ENCODE assay signal across 12 mouse cellular contexts in the genomic region with DNA sequence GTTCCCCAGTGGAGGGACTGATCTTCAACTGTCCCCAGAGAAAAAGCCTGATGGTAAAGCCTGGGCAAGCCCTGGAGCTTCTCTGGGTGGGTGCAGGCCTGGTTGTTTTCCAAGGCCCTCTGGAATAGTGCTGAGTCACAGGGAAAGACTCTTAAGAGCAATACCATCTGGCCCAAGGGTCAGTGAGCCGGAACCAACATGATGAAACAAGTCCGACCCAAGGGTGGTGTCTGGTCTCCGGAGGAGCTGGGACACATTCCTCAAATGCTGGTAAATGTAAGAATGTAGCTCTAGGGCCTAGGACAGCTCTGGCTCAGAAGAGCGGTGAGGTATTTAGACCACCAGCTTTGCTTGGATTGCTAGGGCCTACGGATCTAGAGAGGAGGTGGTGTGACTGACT. TPM values are rescaled to one million over a fixed set of nuclear protein-coding genes. Genes with fewer than 3 reads are reported as not detected.
DNase-seq lines count a peak whose midpoint lies in the region; ATAC-seq and TF ChIP-seq lines count a peak whose summit lies in the region.
"Had no signal": no experiment of that assay in that cellular context is flagged by ENCODE, and none has a peak within 500 bp of the region (broad histone marks: within the 10 kb centered on the region; RNA-seq: fewer than 3 reads in every experiment).

No protein-coding gene starts in this region.

- TF ChIP-seq CTCF in liver, postnatal 0 days (IDR thresholded peaks at IDR 0.05; ENCODE audit: low read depth) = no peak
- TF ChIP-seq CTCF in stomach, postnatal 0 days (IDR thresholded peaks at IDR 0.05; ENCODE audit: low read depth) = no peak

- ATAC-seq in liver, embryonic 11.5 days (replicated peaks; ENCODE audit: low FRiP score) = no peak
- no peak for ATAC-seq in liver, postnatal 0 days
- no peak for ATAC-seq in stomach, postnatal 0 days (ENCODE audit: low FRiP score, low TSS enrichment)

- H3K36me3 ChIP-seq in liver, embryonic 11.5 days (ENCODE audit: control insufficient read depth, insufficient read depth, low read length) = no peaks in the 10 kb centered on the region
- no peaks in the 10 kb centered on the region for H3K36me3 ChIP-seq in liver, postnatal 0 days (replicated peaks; ENCODE audit: insufficient read depth, low read length)
- H3K36me3 ChIP-seq in stomach, postnatal 0 days (ENCODE audit: control insufficient read depth, insufficient read depth, low read length) = no peaks in the 10 kb centered on the region

- no peaks in the 10 kb centered on the region for H3K4me1 ChIP-seq in liver, embryonic 11.5 days (replicated peaks; ENCODE audit: control insufficient read depth, insufficient read depth, low read length)
- no peaks in the 10 kb centered on the region for H3K4me1 ChIP-seq in liver, postnatal 0 days (ENCODE audit: insufficient read depth)
- H3K4me1 ChIP-seq in stomach, postnatal 0 days (replicated peaks; ENCODE audit: control insufficient read depth, insufficient read depth) = 0 out of 2 replicates have a peak, but pooled peaks cover 3% of the 10 kb centered on the region

- H3K9ac ChIP-seq in liver, embryonic 11.5 days (ENCODE audit: low read depth, low read length) = no peak overlapping the region
- H3K9ac ChIP-seq in liver, postnatal 0 days (replicated peaks) = no peak overlapping the region
- no peak overlapping the region for H3K9ac ChIP-seq in stomach, postnatal 0 days (ENCODE audit: low read length)

- H3K4me2 ChIP-seq in liver, embryonic 11.5 days = no peak overlapping the region
- no peak overlapping the region for H3K4me2 ChIP-seq in liver, postnatal 0 days (ENCODE audit: low read depth, low read length)
- no peak overlapping the region for H3K4me2 ChIP-seq in stomach, postnatal 0 days (replicated peaks; ENCODE audit: low read depth)

- TF ChIP-seq EP300 in liver, postnatal 0 days (IDR thresholded peaks at IDR 0.05; ENCODE audit: low read depth) = no peak
- TF ChIP-seq EP300 in stomach, postnatal 0 days (optimal IDR thresholded peaks at IDR 0.05) = no peak

- no peaks in the 10 kb centered on the region for H3K9me3 ChIP-seq in liver, embryonic 11.5 days (ENCODE audit: control insufficient read depth, low read length)
- H3K9me3 ChIP-seq in liver, postnatal 0 days (ENCODE audit: low read length) = no peaks in the 10 kb centered on the region
- H3K9me3 ChIP-seq in stomach, postnatal 0 days (ENCODE audit: control insufficient read depth, low read length) = no peaks in the 10 kb centered on the region

- H3K4me3 ChIP-seq in liver, embryonic 11.5 days (ENCODE audit: low read depth, low read length) = no peak overlapping the region
- no peak overlapping the region for H3K4me3 ChIP-seq in liver, postnatal 0 days (ENCODE audit: low read depth, low read length)
- H3K4me3 ChIP-seq in stomach, postnatal 0 days (ENCODE audit: low read depth, low read length) = no peak overlapping the region

- H3K27ac ChIP-seq in liver, embryonic 11.5 days (ENCODE audit: low read depth, low read length) = no peak overlapping the region
- H3K27ac ChIP-seq in liver, postnatal 0 days (ENCODE audit: low read depth) = no peak overlapping the region
- no peak overlapping the region for H3K27ac ChIP-seq in stomach, postnatal 0 days (replicated peaks)
- H3K27ac ChIP-seq: macrophage had no signal

- 89% methylated on average over 5 of the region's 5 CpGs for WGBS in liver, embryonic 11.5 days
- 74% methylated on average over 5 of the region's 5 CpGs for WGBS in liver, postnatal 0 days (ENCODE audit: insufficient replicate concordance)
- WGBS in stomach, postnatal 0 days = 58% methylated on average over 5 of the region's 5 CpGs

- H3K27me3 ChIP-seq in liver, embryonic 11.5 days (replicated peaks; ENCODE audit: control insufficient read depth, insufficient read depth, low read length) = no peaks in the 10 kb centered on the region
- H3K27me3 ChIP-seq in liver, postnatal 0 days (ENCODE audit: insufficient read depth, low read length) = no peaks in the 10 kb centered on the region
- no peaks in the 10 kb centered on the region for H3K27me3 ChIP-seq in stomach, postnatal 0 days (ENCODE audit: control insufficient read depth, insufficient read depth, low read length)

- DNase-seq in liver, embryonic 11.5 days (ENCODE audit: low spot score) = peak; percentile 5
- DNase-seq in liver, postnatal 0 days = no peak
- DNase-seq in R1 (ENCODE audit: low read depth, low spot score) = peak; percentile 59
- peak; percentile 35 to 60 for DNase-seq in kidney, adult 8-10 months
- DNase-seq in lung, postnatal 4 days = peak; percentile 17 to 64
- no peak for DNase-seq in left cerebral cortex, adult 18-20 months (ENCODE audit: low spot score in 2 of 2)
- no peak for DNase-seq in thymus, postnatal 14 days
- no peak for DNase-seq in stomach, postnatal 0 days (ENCODE audit: low spot score)
- DNase-seq: cerebellum, postnatal 25 days; right cerebral cortex, postnatal 14 days; thymus, adult 18-20 months had no signal

RNA-seq across cellular contexts. Expression of a gene that starts 35.9 kb away (rescaled TPM):
- polyA plus RNA-seq in liver, embryonic 11.5 days (2014; fragmentation: Nextera tagmentation; extraction: Ambion mirVana) = 48.8 and 54.3 TPM in 2 replicates
- polyA plus RNA-seq in liver, postnatal 0 days (2015; fragmentation: Nextera tagmentation; extraction: Ambion mirVana) = 203 and 216 TPM in 2 replicates
- 100 to 1,000 TPM; 112 to 119 TPM for total RNA-seq in left cerebral cortex, adult 18-20 months (2021)
- 34.6 and 35.3 TPM in 2 replicates for polyA plus RNA-seq in stomach, postnatal 0 days (2015; fragmentation: Nextera tagmentation; extraction: Ambion mirVana)

RNA-seq across cellular contexts. Expression of a gene that starts 45.3 kb away (rescaled TPM):
- polyA plus RNA-seq in liver, embryonic 11.5 days (2014; fragmentation: Nextera tagmentation; extraction: Ambion mirVana) = 113 and 121 TPM in 2 replicates
- polyA plus RNA-seq in liver, postnatal 0 days (2015; fragmentation: Nextera tagmentation; extraction: Ambion mirVana) = 88.0 and 97.1 TPM in 2 replicates
- total RNA-seq in left cerebral cortex, adult 18-20 months (2021) = 100 to 1,000 TPM; 171 to 184 TPM
- polyA plus RNA-seq in stomach, postnatal 0 days (2015; fragmentation: Nextera tagmentation; extraction: Ambion mirVana) = 36.3 TPM in 2 replicates

Comparison
In these comparisons a context has a peak if more than half of its experiments do, and no peak if none do; other contexts are left out.
1. DNase-seq: peak in liver, embryonic 11.5 days (single experiment), R1 (single experiment), kidney, adult 8-10 months (2 of 2) and lung, postnatal 4 days (2 of 2); none in liver, postnatal 0 days (single experiment), left cerebral cortex, adult 18-20 months (0 of 2), thymus, postnatal 14 days (single experiment) and stomach, postnatal 0 days (single experiment).